Mouse (Mus musculus) neural tube, embryonic 11.5 days (tissue): ENCODE results near the gene Acox3. TPM values are rescaled to one million over a fixed set of nuclear protein-coding genes. Genes with fewer than 3 reads are reported as not detected.

Source experiments
- ATAC-seq: fragments of 200-750 bp; cut with Nextera tagmentation; 2 replicates; pipeline ENCODE4 v1.8.0; 2017; ENCODE audit warnings: moderate number of reproducible peaks, mild to moderate bottlenecking, moderate TSS enrichment, moderate library complexity; ENCODE audit not compliant: insufficient read depth, low FRiP score, low TSS enrichment
- DNase-seq: peaks from one replicate; pipeline ENCODE4 v3.0.0-alpha.2; 2015; ENCODE audit warnings: low spot score
- H3K27ac ChIP-seq: fragments of 300-500 bp; sonication (generic); 2 replicates; pipeline ENCODE4 v1.5.1; 2014; ENCODE audit warnings: low read depth, mild to moderate bottlenecking, low read length
- H3K27me3 ChIP-seq: fragments of 300-500 bp; sonication (generic); 2 replicates; pipeline ENCODE4 v1.6.1; 2014; ENCODE audit warnings: mild to moderate bottlenecking, low read length, mixed read lengths; ENCODE audit not compliant: control insufficient read depth, insufficient read depth
- H3K36me3 ChIP-seq: fragments of 300-500 bp; sonication (generic); 2 replicates; pipeline ENCODE4 v1.6.1; 2014; ENCODE audit warnings: mild to moderate bottlenecking, low read length, moderate library complexity, mixed read lengths; ENCODE audit not compliant: control insufficient read depth, insufficient read depth
- H3K4me1 ChIP-seq: fragments of 300-500 bp; sonication (generic); 2 replicates; pipeline ENCODE4 v1.6.1; 2014; ENCODE audit warnings: low read length, mixed read lengths; ENCODE audit not compliant: control insufficient read depth, insufficient read depth
- H3K4me2 ChIP-seq: fragments of 300-500 bp; sonication (generic); 2 replicates; pipeline ENCODE4 v1.6.1; 2014; ENCODE audit warnings: low read depth, mild to moderate bottlenecking, moderate library complexity
- H3K4me3 ChIP-seq: fragments of 300-500 bp; sonication (generic); 2 replicates; pipeline ENCODE4 v1.5.1; 2014; ENCODE audit warnings: low read depth, low read length
- H3K9ac ChIP-seq: fragments of 300-500 bp; sonication (generic); 2 replicates; pipeline ENCODE4 v1.6.1; 2014; ENCODE audit warnings: mild to moderate bottlenecking, low read length
- H3K9me3 ChIP-seq: fragments of 300-500 bp; sonication (generic); 2 replicates; pipeline ENCODE4 v1.6.1; 2016; ENCODE audit warnings: low read length; ENCODE audit not compliant: control insufficient read depth
- WGBS: fragments of 180-500 bp; shearing (Covaris S2); extraction: QIAGEN DNeasy Blood & Tissue Kit; methylation state at CpG from one replicate; pipeline ENCODE4 v1.1.7; 2014; 5-methylcytosine and 5-hydroxymethylcytosine counted together
- polyA plus RNA-seq: library from polyadenylated mRNA; unstranded; fragments of >200 nt; fragmentation: Nextera tagmentation; extraction: Ambion mirVana; gene quantifications from 2 replicates; pipeline ENCODE4 v1.2.1, GENCODE M21; 2014

Gene Acox3
- polyA plus RNA-seq, 1 experiment from 2014 or later, result 16.6 TPM

DNA sequence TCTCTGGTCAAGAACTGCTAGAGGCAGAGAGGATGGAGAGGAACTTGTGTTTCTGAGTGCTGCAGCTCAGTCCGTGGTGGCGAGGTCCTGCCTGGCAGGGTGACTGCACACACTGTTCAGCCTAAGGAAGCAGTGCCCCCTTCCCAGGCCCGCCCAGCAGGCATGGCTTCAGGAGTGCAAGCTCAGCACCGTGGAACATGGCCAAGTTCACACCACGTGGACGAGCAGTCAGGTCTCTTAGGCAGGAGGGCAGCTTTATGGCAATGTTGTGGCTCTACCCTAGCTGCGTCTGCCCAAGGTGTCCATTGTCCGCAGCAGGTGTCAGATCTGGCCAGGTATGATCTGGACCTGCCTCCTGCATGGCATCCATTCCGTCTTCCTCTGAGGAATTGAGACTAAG lies 28.3 kb downstream of the Acox3 start:
- ATAC-seq, result no peak
- no peak for DNase-seq
- no peaks in the 10 kb centered on the region for H3K36me3 ChIP-seq
- H3K27ac ChIP-seq, result no peak overlapping the region
- 85% methylated on average over 9 of the region's 9 CpGs for WGBS
- H3K4me1 ChIP-seq, result peaks cover 14% of the 10 kb centered on the region
- no peak overlapping the region for H3K4me3 ChIP-seq
- no peak overlapping the region for H3K4me2 ChIP-seq
- no peaks in the 10 kb centered on the region for H3K27me3 ChIP-seq
- no peak overlapping the region for H3K9ac ChIP-seq
- H3K9me3 ChIP-seq, result no peaks in the 10 kb centered on the region

DNA sequence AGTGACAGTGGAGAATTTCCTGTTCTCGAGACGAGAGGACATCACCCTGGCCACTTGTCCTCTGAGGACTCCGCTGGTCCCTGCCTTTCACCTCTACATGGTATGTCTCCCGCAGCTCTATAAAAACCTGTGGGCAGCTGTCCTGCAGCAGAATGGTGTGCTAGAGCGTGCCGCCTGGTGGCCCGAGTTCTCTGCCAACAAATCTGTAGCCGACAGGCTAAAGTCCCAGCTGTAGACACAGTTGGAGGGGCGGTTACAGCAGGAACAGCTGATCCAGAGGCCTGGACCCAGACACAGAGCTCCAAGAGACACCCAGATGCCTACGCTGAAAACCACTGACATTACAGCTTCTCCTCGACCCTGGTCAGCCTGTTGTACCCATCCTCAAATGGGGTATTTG lies 29.1 kb downstream of the Acox3 start:
- Histone ChIP-seq H3K4me3 (no peak overlapping the region), H3K4me1 (peaks cover 14% of the 10 kb centered on the region), H3K27ac (no peak overlapping the region), H3K4me2 (no peak overlapping the region), H3K9me3 (no peaks in the 10 kb centered on the region), H3K36me3 (no peaks in the 10 kb centered on the region), H3K27me3 (no peaks in the 10 kb centered on the region), H3K9ac (no peak overlapping the region)
- WGBS, result 87% methylated on average over 11 of the region's 11 CpGs
- no peak for ATAC-seq
- no peak for DNase-seq

DNA sequence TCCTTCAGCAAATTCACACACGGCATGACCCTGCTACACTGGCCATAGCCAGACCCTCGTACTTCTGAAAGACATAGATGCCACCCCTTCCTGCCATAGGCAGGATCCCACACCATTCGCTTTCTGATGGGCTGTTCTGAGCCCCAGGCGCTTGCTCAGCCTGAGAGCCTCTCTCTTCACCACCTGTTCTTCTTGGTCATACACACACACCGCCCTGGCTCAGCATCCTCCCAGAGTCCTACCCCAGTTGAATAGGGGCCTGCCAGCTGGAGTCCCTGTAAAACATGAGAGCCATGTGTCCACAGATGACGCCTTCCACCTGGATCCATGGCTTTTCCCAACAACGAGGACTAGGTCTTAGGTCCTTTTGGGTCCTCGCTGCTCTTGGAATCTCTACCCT lies 29.9 kb downstream of the Acox3 start:
- no peak overlapping the region for H3K4me2 ChIP-seq
- 87% methylated on average over 8 of the region's 8 CpGs for WGBS
- no peak overlapping the region for H3K9ac ChIP-seq
- no peaks in the 10 kb centered on the region for H3K27me3 ChIP-seq
- no peaks in the 10 kb centered on the region for H3K36me3 ChIP-seq
- H3K4me1 ChIP-seq, result peaks cover 14% of the 10 kb centered on the region
- no peak overlapping the region for H3K27ac ChIP-seq
- no peak for DNase-seq
- no peak overlapping the region for H3K4me3 ChIP-seq
- H3K9me3 ChIP-seq, result no peaks in the 10 kb centered on the region
- no peak for ATAC-seq

DNA sequence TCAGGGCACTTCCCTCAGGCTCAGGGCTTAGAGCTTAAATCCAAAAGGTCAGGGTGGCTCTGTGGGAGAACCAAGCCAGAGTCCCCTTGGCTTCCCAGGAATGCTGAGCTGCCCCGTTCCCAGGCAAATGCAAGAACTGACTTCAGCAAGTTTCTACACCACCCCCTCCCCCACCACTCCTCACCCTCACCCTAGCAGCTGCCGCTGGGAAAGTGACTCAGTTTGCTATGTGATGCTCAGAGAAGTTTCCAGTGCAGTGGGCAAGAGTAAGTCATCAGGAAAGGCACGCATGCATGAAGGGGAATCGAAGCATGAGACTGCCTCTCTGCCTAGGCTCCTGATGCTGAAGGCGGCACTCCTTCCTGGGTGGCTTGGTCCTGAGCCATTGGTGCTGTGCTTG lies 34.1 kb downstream of the Acox3 start:
- Histone ChIP-seq H3K27me3 (no peaks in the 10 kb centered on the region), H3K9me3 (no peaks in the 10 kb centered on the region), H3K36me3 (no peaks in the 10 kb centered on the region), H3K27ac (no peak overlapping the region), H3K9ac (no peak overlapping the region; the same call in 1 of the 2 replicates), H3K4me1 (no peaks in the 10 kb centered on the region), H3K4me3 (no peak overlapping the region), H3K4me2 (no peak overlapping the region)
- 51% methylated on average over 5 of the region's 5 CpGs for WGBS
- no peak for ATAC-seq
- DNase-seq, result no peak

DNA sequence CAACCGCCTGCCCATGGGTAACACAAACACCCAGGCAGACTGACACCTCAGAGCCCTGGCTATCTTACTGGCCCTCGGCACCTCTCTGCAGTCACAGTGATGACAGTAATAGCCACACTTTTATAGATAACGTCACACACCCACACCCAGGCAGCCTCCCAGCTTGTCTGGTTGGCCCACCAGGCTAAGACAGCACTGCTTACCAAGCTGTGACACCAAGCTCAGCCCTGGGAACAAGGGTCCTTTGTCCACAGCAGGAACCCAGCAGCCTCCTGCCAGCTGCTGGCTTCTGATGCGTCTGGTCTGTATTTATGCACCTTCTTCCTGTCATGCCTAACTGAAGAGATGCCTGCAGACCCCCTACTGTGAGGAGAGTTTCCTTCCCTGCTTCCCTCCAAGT lies 38.3 kb downstream of the Acox3 start:
- Histone ChIP-seq H3K9ac (no peak overlapping the region), H3K9me3 (no peaks in the 10 kb centered on the region), H3K4me1 (no peaks in the 10 kb centered on the region), H3K4me2 (no peak overlapping the region), H3K36me3 (no peaks in the 10 kb centered on the region), H3K4me3 (no peak overlapping the region), H3K27me3 (no peaks in the 10 kb centered on the region), H3K27ac (no peak overlapping the region)
- ATAC-seq (no peak), DNase-seq (peak; percentile 30)
- 40% methylated on average over 4 of the region's 4 CpGs for WGBS

DNA sequence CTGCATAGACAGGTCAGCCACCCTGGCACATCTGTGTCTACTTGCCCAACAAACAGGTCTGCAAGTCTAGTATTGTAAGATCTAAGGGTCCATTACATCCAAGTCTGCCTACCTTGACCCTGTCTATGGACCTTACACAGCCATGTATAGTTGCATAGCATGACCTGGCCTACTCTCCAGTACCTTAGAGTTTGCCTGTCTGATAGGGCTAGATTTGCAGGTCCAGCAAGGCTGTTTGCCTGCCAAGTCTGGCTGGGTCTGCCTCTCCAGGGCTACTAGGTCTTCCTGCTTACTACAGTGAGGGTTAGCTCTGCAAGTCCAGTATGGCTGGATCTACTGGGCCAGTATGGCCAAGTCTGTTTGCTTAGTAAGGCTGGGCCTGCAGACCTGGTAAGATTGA lies 41.0 kb downstream of the Acox3 start:
- no peak overlapping the region for H3K4me3 ChIP-seq
- no peak overlapping the region for H3K4me2 ChIP-seq
- no peaks in the 10 kb centered on the region for H3K27me3 ChIP-seq
- H3K9ac ChIP-seq, result no peak overlapping the region
- no peaks in the 10 kb centered on the region for H3K9me3 ChIP-seq
- no peak overlapping the region for H3K27ac ChIP-seq
- H3K36me3 ChIP-seq, result no peaks in the 10 kb centered on the region
- DNase-seq (no peak), ATAC-seq (no peak)
- H3K4me1 ChIP-seq, result no peaks in the 10 kb centered on the region

DNA sequence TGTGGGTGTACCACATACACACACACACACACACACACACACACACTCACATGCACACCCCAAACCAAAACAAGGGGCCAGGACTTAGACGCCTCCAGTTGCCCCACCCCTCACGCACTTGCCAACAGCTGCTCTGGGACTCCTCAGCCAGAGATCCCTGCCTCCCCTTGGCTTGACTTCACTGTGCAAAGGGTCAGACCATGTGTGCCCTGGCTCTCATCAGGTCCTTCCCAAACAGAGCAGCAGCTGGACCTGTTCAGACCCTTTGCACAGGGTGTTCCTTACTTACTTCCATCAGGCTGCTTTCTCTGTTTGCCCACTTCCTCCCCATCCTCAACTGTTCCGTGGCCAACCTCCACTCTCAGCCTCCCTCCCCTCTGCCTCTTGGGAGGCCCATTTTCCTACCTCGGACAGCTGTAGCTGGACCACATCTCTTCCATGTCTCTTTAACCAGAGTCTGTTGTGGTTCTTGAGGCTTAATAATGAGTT lies 42.0 kb downstream of the Acox3 start:
- DNase-seq (no peak), ATAC-seq (no peak)
- no peaks in the 10 kb centered on the region for H3K9me3 ChIP-seq
- no peak overlapping the region for H3K4me2 ChIP-seq
- H3K4me3 ChIP-seq, result no peak overlapping the region
- H3K9ac ChIP-seq, result no peak overlapping the region
- no peaks in the 10 kb centered on the region for H3K4me1 ChIP-seq
- H3K27ac ChIP-seq, result no peak overlapping the region
- WGBS, result 73% methylated on average over 4 of the region's 4 CpGs
- no peaks in the 10 kb centered on the region for H3K36me3 ChIP-seq
- no peaks in the 10 kb centered on the region for H3K27me3 ChIP-seq

DNA sequence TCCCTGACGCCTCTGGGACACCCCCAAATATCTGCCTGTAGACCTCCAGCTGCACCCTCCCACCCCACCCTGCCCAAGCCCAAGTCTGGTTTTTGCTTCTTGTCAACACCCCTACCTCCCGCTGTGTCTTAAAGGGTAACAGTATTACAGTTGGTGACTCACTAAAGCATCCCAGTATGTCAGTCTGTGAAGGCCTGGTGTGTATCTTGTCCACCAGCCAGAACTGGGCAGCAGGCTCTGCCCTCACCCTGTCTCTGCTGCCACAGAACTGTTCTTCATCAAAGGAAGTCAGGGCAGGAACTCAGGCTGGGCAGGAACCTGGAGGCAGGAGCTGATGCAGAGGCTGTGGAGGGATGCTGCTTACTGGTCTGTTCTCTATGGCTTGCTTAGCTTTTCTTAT lies 43.6 kb downstream of the Acox3 start:
- 87% methylated on average over 2 of the region's 2 CpGs for WGBS
- no peak overlapping the region for H3K27ac ChIP-seq
- H3K9ac ChIP-seq, result no peak overlapping the region

DNA sequence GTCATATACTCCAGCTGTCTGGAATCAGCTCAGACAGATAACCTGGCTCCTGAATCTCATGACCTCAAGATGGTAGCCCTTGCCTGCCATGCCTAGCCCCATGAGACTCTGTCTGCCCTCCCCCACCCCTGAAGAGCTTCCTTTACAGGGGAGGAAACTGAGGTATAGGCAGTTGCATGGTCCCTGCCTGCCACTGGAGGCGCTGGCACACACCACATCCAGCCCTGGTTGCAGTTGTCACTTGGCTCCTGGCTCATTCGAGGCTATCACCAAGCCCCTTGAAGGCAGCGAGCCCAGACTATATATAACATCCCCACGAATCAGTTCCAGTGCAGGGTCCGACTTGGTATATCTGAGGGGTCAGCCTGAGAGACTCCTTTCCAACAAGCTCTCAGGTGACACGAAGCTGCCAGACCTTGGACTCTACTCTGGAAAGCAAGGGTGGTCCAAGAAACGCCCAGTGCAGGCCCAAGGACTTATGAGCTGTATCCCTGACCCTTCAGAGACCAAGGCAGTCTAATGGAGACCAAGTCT lies 44.5 kb downstream of the Acox3 start:
- Histone ChIP-seq H3K9me3 (no peaks in the 10 kb centered on the region), H3K4me1 (no peaks in the 10 kb centered on the region), H3K4me2 (no peak overlapping the region), H3K4me3 (no peak overlapping the region), H3K27me3 (no peaks in the 10 kb centered on the region), H3K36me3 (no peaks in the 10 kb centered on the region), H3K27ac (no peak overlapping the region), H3K9ac (no peak overlapping the region)
- WGBS, result 63% methylated on average over 7 of the region's 7 CpGs
- no peak for DNase-seq
- ATAC-seq, result no peak

More for the DNA sequence above, 43.6 kb downstream of the Acox3 start:
- ATAC-seq (no peak), DNase-seq (no peak)
- H3K9me3 ChIP-seq, result no peaks in the 10 kb centered on the region
- H3K4me1 ChIP-seq, result no peaks in the 10 kb centered on the region
- no peaks in the 10 kb centered on the region for H3K36me3 ChIP-seq
- no peak overlapping the region for H3K4me3 ChIP-seq
- no peaks in the 10 kb centered on the region for H3K27me3 ChIP-seq
- no peak overlapping the region for H3K4me2 ChIP-seq
